Mouse (Mus musculus) urinary bladder, postnatal 25 days (tissue): ENCODE results near the gene Gm13199.

Experiments
- DNase-seq: peaks from one replicate; pipeline ENCODE4 v3.0.0; 2022; ENCODE audit warnings: low spot score

The Gm13199 gene

DNA sequence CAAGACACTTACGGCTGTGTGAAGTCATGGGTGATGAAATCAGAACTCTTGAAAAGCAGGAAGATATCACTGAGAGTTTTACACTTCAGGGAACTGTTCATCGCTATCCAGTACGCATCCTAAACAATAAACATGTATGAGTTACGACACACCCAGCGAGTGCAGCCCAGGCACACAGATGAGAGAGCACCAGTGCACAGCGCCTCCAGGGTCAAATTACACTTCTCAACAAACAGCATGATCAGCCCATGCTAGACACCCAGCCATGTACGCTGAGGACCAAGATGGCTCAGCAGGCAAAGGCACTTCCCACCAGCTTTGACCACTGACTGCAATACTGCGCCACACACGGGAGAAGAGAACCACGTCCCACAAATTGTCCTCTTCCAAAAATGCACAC is 41.5 kb downstream of the Gm13199 start:
- DNase-seq: no peak
